Mouse (Mus musculus) liver, postnatal 0 days (tissue): ENCODE measurements around the gene Spsb4. TPM values are rescaled to one million over a fixed set of nuclear protein-coding genes. Genes with fewer than 3 reads are reported as not detected.

Experiments
- ATAC-seq: fragments of 200-750 bp; cut with Nextera tagmentation; 2 replicates; pipeline ENCODE4 v1.8.0; 2017; ENCODE audit warnings: mild to moderate bottlenecking, moderate library complexity
- DNase-seq: peaks from one replicate; pipeline ENCODE4 v3.0.0-alpha.2; 2016
- H3K27ac ChIP-seq: fragments of 300-500 bp; sonication (generic); 2 replicates; pipeline ENCODE4 v1.5.1; 2014; ENCODE audit warnings: antibody characterized with exemption, moderate library complexity, mild to moderate bottlenecking, low read depth
- H3K27me3 ChIP-seq: fragments of 300-500 bp; sonication (generic); 2 replicates; pipeline ENCODE4 v1.6.1; 2014; ENCODE audit warnings: low read length, control low read depth, mixed read lengths; ENCODE audit not compliant: insufficient read depth
- H3K36me3 ChIP-seq: fragments of 300-500 bp; sonication (generic); replicated peaks from 2 replicates; pipeline ENCODE4 v1.6.1; 2014; ENCODE audit warnings: mild to moderate bottlenecking, control low read depth, low read length, moderate library complexity, mixed read lengths; ENCODE audit not compliant: insufficient read depth
- H3K4me1 ChIP-seq: fragments of 300-500 bp; sonication (generic); 2 replicates; pipeline ENCODE4 v1.6.1; 2014; ENCODE audit warnings: antibody characterized with exemption, mild to moderate bottlenecking, control low read depth; ENCODE audit not compliant: insufficient read depth
- H3K4me2 ChIP-seq: fragments of 300-500 bp; sonication (generic); 2 replicates; pipeline ENCODE4 v1.6.1; 2014; ENCODE audit warnings: low read depth, mild to moderate bottlenecking, low read length, moderate library complexity, mixed read lengths
- H3K4me3 ChIP-seq: fragments of 300-500 bp; sonication (generic); 2 replicates; pipeline ENCODE4 v1.5.1; 2014; ENCODE audit warnings: low read depth, low read length
- H3K9ac ChIP-seq: fragments of 300-500 bp; sonication (generic); replicated peaks from 2 replicates; pipeline ENCODE4 v1.6.1; 2014; ENCODE audit warnings: mild to moderate bottlenecking, moderate library complexity
- H3K9me3 ChIP-seq: fragments of 300-500 bp; sonication (generic); 2 replicates; pipeline ENCODE4 v1.6.1; 2016; ENCODE audit warnings: mild to moderate bottlenecking, control low read depth, low read length, mixed read lengths
- CTCF ChIP-seq: sonication (generic); IDR thresholded peaks from 2 replicates; pipeline ENCODE4 v1.5.1; 2016; ENCODE audit warnings: antibody characterized with exemption, low read depth
- EP300 ChIP-seq: IDR thresholded peaks from 2 replicates; pipeline ENCODE4 v1.6.1; 2016; ENCODE audit warnings: antibody characterized with exemption, low read depth, mild to moderate bottlenecking
- WGBS: fragments of 180-500 bp; shearing (Covaris S2); extraction: QIAGEN DNeasy Blood & Tissue Kit; methylation state at CpG from one replicate; pipeline ENCODE4 v1.1.7; 2014; ENCODE audit not compliant: insufficient replicate concordance; 5-methylcytosine and 5-hydroxymethylcytosine counted together
- polyA plus RNA-seq: library from polyadenylated mRNA; unstranded; fragments of >200 nt; fragmentation: Nextera tagmentation; extraction: Ambion mirVana; gene quantifications from 2 replicates; pipeline ENCODE4 v1.2.1, GENCODE M21; 2015

Spsb4 gene
- polyA plus RNA-seq, 1 experiment from 2014 or later: 0.99 TPM

GRCm38 (mm10) chr9:97056541-97057338, 38.1 kb upstream of the Spsb4 start:
- H3K9ac ChIP-seq: no peak overlapping the region
- no peaks in the 10 kb centered on the region for H3K36me3 ChIP-seq
- TF ChIP-seq EP300 (no peak), CTCF (no peak)
- H3K4me2 ChIP-seq: no peak overlapping the region
- H3K4me1 ChIP-seq: no peaks in the 10 kb centered on the region
- WGBS: 55% methylated on average over 18 of the region's 18 CpGs
- H3K27ac ChIP-seq: no peak overlapping the region
- H3K9me3 ChIP-seq: no peaks in the 10 kb centered on the region
- no peak for ATAC-seq
- H3K4me3 ChIP-seq: no peak overlapping the region
- DNase-seq: no peak
- H3K27me3 ChIP-seq: peaks cover 7% of the 10 kb centered on the region; the same call in 1 of the 2 replicates

GRCm38 (mm10) chr9:97055906-97056305, 37.3 kb upstream of the Spsb4 start:
- 73% methylated on average over 14 of the region's 14 CpGs for WGBS
- H3K4me2 ChIP-seq: no peak overlapping the region
- no peak for ATAC-seq

GRCm38 (mm10) chr9:97051176-97051575, 32.5 kb upstream of the Spsb4 start:
- no peak for TF ChIP-seq CTCF
- TF ChIP-seq EP300: no peak
- Histone ChIP-seq H3K4me3 (no peak overlapping the region), H3K27ac (no peak overlapping the region), H3K4me1 (no peaks in the 10 kb centered on the region), H3K27me3 (0 out of 2 replicates have a peak, but pooled peaks cover 2% of the 10 kb centered on the region), H3K36me3 (no peaks in the 10 kb centered on the region), H3K4me2 (no peak overlapping the region), H3K9ac (no peak overlapping the region), H3K9me3 (no peaks in the 10 kb centered on the region)
- ATAC-seq (no peak), DNase-seq (no peak)
- 80% methylated on average over 7 of the region's 8 CpGs for WGBS

More at GRCm38 (mm10) chr9:97055906-97056305, 37.3 kb upstream of the Spsb4 start:
- Histone ChIP-seq H3K9ac (no peak overlapping the region), H3K9me3 (no peaks in the 10 kb centered on the region), H3K36me3 (no peaks in the 10 kb centered on the region), H3K27ac (no peak overlapping the region), H3K4me1 (no peaks in the 10 kb centered on the region), H3K27me3 (peaks cover 7% of the 10 kb centered on the region; the same call in 1 of the 2 replicates), H3K4me3 (no peak overlapping the region)
- no peak for DNase-seq
- no peak for TF ChIP-seq CTCF
- no peak for TF ChIP-seq EP300

- Histone ChIP-seq H3K4me2 (no peak overlapping the region), H3K36me3 (no peaks in the 10 kb centered on the region), H3K27me3 (no peaks in the 10 kb centered on the region), H3K4me3 (no peak overlapping the region), H3K4me1 (no peaks in the 10 kb centered on the region), H3K9me3 (no peaks in the 10 kb centered on the region), H3K27ac (no peak overlapping the region), H3K9ac (no peak overlapping the region)
- ATAC-seq (no peak), DNase-seq (no peak)
- 81% methylated on average over 4 of the region's 4 CpGs for WGBS
- TF ChIP-seq CTCF: no peak
- no peak for TF ChIP-seq EP300
Observed at GRCm38 (mm10) chr9:97046240-97046639, 27.6 kb upstream of the Spsb4 start.

GRCm38 (mm10) chr9:97041633-97042032, 23.0 kb upstream of the Spsb4 start:
- DNase-seq: no peak
- no peak for ATAC-seq
- Histone ChIP-seq H3K9me3 (no peaks in the 10 kb centered on the region), H3K4me3 (no peak overlapping the region), H3K27me3 (no peaks in the 10 kb centered on the region), H3K9ac (no peak overlapping the region), H3K4me1 (no peaks in the 10 kb centered on the region), H3K27ac (no peak overlapping the region), H3K36me3 (no peaks in the 10 kb centered on the region), H3K4me2 (no peak overlapping the region)
- no peak for TF ChIP-seq EP300
- no peak for TF ChIP-seq CTCF
- WGBS: 74% methylated on average over 8 of the region's 8 CpGs

- H3K9me3 ChIP-seq: no peaks in the 10 kb centered on the region
- H3K27ac ChIP-seq: no peak overlapping the region
- H3K4me3 ChIP-seq: no peak overlapping the region
- ATAC-seq (no peak), DNase-seq (no peak)
- 79% methylated on average over 3 of the region's 3 CpGs for WGBS
- no peaks in the 10 kb centered on the region for H3K4me1 ChIP-seq
- TF ChIP-seq EP300 (no peak), CTCF (no peak)
- H3K4me2 ChIP-seq: no peak overlapping the region
- H3K36me3 ChIP-seq: no peaks in the 10 kb centered on the region
- no peaks in the 10 kb centered on the region for H3K27me3 ChIP-seq
- no peak overlapping the region for H3K9ac ChIP-seq
Observed at GRCm38 (mm10) chr9:97038010-97038409, 19.4 kb upstream of the Spsb4 start.
